Mouse (Mus musculus): Measurements from ENCODE around the gene Aktip.

Aktip gene

GRCm38 (mm10) chr8:91118131-91118530 lies 81.6 kb downstream of the Aktip start:
- no peak for DNase-seq

GRCm38 (mm10) chr8:91117537-91117936 lies 82.2 kb downstream of the Aktip start:
- no peak for DNase-seq

GRCm38 (mm10) chr8:91114910-91115309 lies 84.9 kb downstream of the Aktip start:
- DNase-seq, result peak; percentile 41

- DNase-seq, result no peak
Observed at GRCm38 (mm10) chr8:91114428-91114827, 85.3 kb downstream of the Aktip start.

GRCm38 (mm10) chr8:91111868-91112477 lies 87.8 kb downstream of the Aktip start:
- DNase-seq, result no peak

- no peak for DNase-seq
Observed at GRCm38 (mm10) chr8:91106271-91106670, 93.5 kb downstream of the Aktip start.

GRCm38 (mm10) chr8:91098106-91098505 lies 101.7 kb downstream of the Aktip start:
- DNase-seq, result peak; percentile 34

GRCm38 (mm10) chr8:91094135-91094534 lies 105.6 kb downstream of the Aktip start:
- DNase-seq, result peak; percentile 64

- DNase-seq, result no peak
Observed at GRCm38 (mm10) chr8:91089601-91090000, 110.2 kb downstream of the Aktip start.

GRCm38 (mm10) chr8:91088452-91088851 lies 111.3 kb downstream of the Aktip start:
- no peak for DNase-seq

GRCm38 (mm10) chr8:91082428-91082827 lies 117.3 kb downstream of the Aktip start:
- DNase-seq, result no peak

- no peak for DNase-seq
Observed at GRCm38 (mm10) chr8:91081911-91082310, 117.9 kb downstream of the Aktip start.

- DNase-seq, result no peak
Observed at GRCm38 (mm10) chr8:91079678-91080077, 120.1 kb downstream of the Aktip start.

- DNase-seq, result no peak
Observed at GRCm38 (mm10) chr8:91077077-91077867, 122.5 kb downstream of the Aktip start.

GRCm38 (mm10) chr8:91070275-91070859 lies 129.4 kb downstream of the Aktip start:
- peak; percentile 92 for DNase-seq

GRCm38 (mm10) chr8:91069834-91070233 lies 129.9 kb downstream of the Aktip start, which contains the start of gene Rbl2:
TSS of gene Rbl2 (plus strand) at chr8:91070057.
- peak; percentile 96 for DNase-seq

GRCm38 (mm10) chr8:91069407-91069806 lies 130.4 kb downstream of the Aktip start:
- DNase-seq, result peak; percentile 24

- no peak for DNase-seq
Observed at GRCm38 (mm10) chr8:91065179-91065578, 134.6 kb downstream of the Aktip start.
